Mouse (Mus musculus): ENCODE measurements at regions not wholly inside any gene's neighbourhood (a gene's known extent, or its start where the extent isn't known, plus 50 kb on each side); places are given as distances from the start of the nearest gene placed in this dataset.

- no peak for DNase-seq (ENCODE audit: extremely low spot score)
Observed at GRCm38 (mm10) chr4:55938383-55938782, 406.1 kb upstream of the Klf4 start.

- DNase-seq (ENCODE audit: extremely low spot score) = no peak
Observed at GRCm38 (mm10) chr4:55937833-55938232, 405.6 kb upstream of the Klf4 start.

- DNase-seq (ENCODE audit: extremely low spot score) = no peak
Observed at GRCm38 (mm10) chr4:55929141-55929782, 397.0 kb upstream of the Klf4 start.

- no peak for DNase-seq (ENCODE audit: extremely low spot score)
Observed at GRCm38 (mm10) chr4:55928670-55929069, 396.4 kb upstream of the Klf4 start.

- DNase-seq (ENCODE audit: extremely low spot score) = no peak
Observed at GRCm38 (mm10) chr4:55928196-55928595, 395.9 kb upstream of the Klf4 start.

GRCm38 (mm10) chr4:55927391-55927790 lies 395.1 kb upstream of the Klf4 start:
- no peak for DNase-seq (ENCODE audit: extremely low spot score)

GRCm38 (mm10) chr4:55924974-55925373 lies 392.7 kb upstream of the Klf4 start:
- no peak for DNase-seq (ENCODE audit: extremely low spot score)

GRCm38 (mm10) chr4:55921217-55921616 lies 389.0 kb upstream of the Klf4 start:
- no peak for DNase-seq (ENCODE audit: extremely low spot score)

- no peak for DNase-seq (ENCODE audit: extremely low spot score)
Observed at GRCm38 (mm10) chr4:55894116-55894885, 362.0 kb upstream of the Klf4 start.

GRCm38 (mm10) chr4:55891656-55892055 lies 359.4 kb upstream of the Klf4 start:
- no peak for DNase-seq (ENCODE audit: extremely low spot score)

- DNase-seq (ENCODE audit: extremely low spot score) = no peak
Observed at GRCm38 (mm10) chr4:55887581-55887980, 355.3 kb upstream of the Klf4 start.

- DNase-seq (ENCODE audit: extremely low spot score) = no peak
Observed at GRCm38 (mm10) chr4:55882541-55882940, 350.3 kb upstream of the Klf4 start.

GRCm38 (mm10) chr4:55875304-55875703 lies 343.0 kb upstream of the Klf4 start:
- DNase-seq (ENCODE audit: extremely low spot score) = no peak

- no peak for DNase-seq (ENCODE audit: extremely low spot score)
Observed at GRCm38 (mm10) chr4:55874875-55875274, 342.6 kb upstream of the Klf4 start.

GRCm38 (mm10) chr4:55874276-55874675 lies 342.0 kb upstream of the Klf4 start:
- DNase-seq (ENCODE audit: extremely low spot score) = no peak

- no peak for DNase-seq (ENCODE audit: extremely low spot score)
Observed at GRCm38 (mm10) chr4:55860055-55860454, 327.8 kb upstream of the Klf4 start.

- DNase-seq (ENCODE audit: extremely low spot score) = no peak
Observed at GRCm38 (mm10) chr4:55859211-55859761, 327.0 kb upstream of the Klf4 start.

- no peak for DNase-seq (ENCODE audit: extremely low spot score)
Observed at GRCm38 (mm10) chr4:55851430-55851829, 319.2 kb upstream of the Klf4 start.

- no peak for DNase-seq (ENCODE audit: extremely low spot score)
Observed at GRCm38 (mm10) chr4:55851027-55851426, 318.8 kb upstream of the Klf4 start.

GRCm38 (mm10) chr4:55843727-55844401 lies 311.6 kb upstream of the Klf4 start:
- peak; percentile 2 for DNase-seq (ENCODE audit: extremely low spot score)

GRCm38 (mm10) chr4:55838568-55838967 lies 306.3 kb upstream of the Klf4 start:
- no peak for DNase-seq (ENCODE audit: extremely low spot score)

GRCm38 (mm10) chr4:55824047-55824760 lies 291.9 kb upstream of the Klf4 start:
- no peak for DNase-seq (ENCODE audit: extremely low spot score)
